Mouse (Mus musculus): Measurements from ENCODE around the gene Atp6v0c. TPM values are rescaled to one million over a fixed set of nuclear protein-coding genes. Genes with fewer than 3 reads are reported as not detected.
"Not testable (repeated sequence)": the region's sequence is repeated elsewhere in the genome, so short reads cannot be mapped to it uniquely, and the experiment has no call there.

The Atp6v0c gene
- polyA plus RNA-seq, 1 experiment from 2014 or later, result 574 TPM

DNA sequence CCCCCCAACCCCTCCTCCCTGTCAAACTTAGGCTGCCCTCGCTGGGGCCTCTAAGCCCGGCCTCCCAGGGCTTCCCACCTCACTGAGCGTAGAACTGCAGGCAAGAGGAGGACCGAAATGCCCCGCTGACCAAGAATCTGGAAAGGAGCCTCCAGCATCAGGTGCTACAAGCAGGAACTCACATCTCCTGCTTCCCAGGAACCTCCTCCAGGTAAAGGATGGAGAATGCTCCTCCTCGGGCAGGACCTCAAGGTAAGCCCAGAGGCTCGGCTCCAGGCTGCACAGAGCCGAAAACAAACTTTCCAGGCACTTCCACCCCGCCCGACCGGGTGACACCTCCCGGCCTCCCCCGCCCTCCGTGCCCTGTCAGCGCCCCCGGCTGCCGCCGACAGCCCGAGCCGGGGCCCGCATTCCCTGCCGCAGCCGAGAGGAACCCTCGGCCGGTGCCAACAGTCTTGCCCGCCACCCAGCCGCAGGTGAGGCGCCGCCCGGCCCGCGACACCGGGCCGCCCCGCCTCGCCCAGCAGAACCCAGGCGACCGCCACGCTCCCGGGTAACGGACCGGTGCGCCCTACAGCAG, 28.6 kb downstream of the Atp6v0c start:
- Histone ChIP-seq H3K4me1 (ENCODE audit: control insufficient read depth, insufficient read depth, low read length) (peaks cover 6% of the 10 kb centered on the region; the same call in 1 of the 2 replicates), H3K9me3 (ENCODE audit: control insufficient read depth, low read length) (no peaks in the 10 kb centered on the region), H3K36me3 (ENCODE audit: control insufficient read depth, insufficient read depth, low read length) (no peaks in the 10 kb centered on the region), H3K9ac (ENCODE audit: low read length) (peak overlapping the region; percentile 91), H3K4me3 (ENCODE audit: low read depth, low read length) (peak overlapping the region; percentile 98), H3K4me2 (ENCODE audit: low read depth) (peak overlapping the region; percentile 97), H3K27me3 (ENCODE audit: control insufficient read depth, insufficient read depth, low read length) (no peaks in the 10 kb centered on the region), H3K27ac (ENCODE audit: low read depth, low read length) (peak overlapping the region; percentile 79)
- under 1% methylated on average over 41 of the region's 43 CpGs for WGBS
- ATAC-seq (ENCODE audit: insufficient read depth, low FRiP score, low TSS enrichment) (no peak; the same call in none of the 2 replicates), DNase-seq (ENCODE audit: low spot score) (peak; percentile 14)

- Histone ChIP-seq H3K9ac (ENCODE audit: low read length) (no peak overlapping the region), H3K36me3 (ENCODE audit: control insufficient read depth, insufficient read depth, low read length) (no peaks in the 10 kb centered on the region), H3K9me3 (ENCODE audit: control insufficient read depth, low read length) (no peaks in the 10 kb centered on the region), H3K27ac (ENCODE audit: low read depth, low read length) (no peak overlapping the region), H3K4me3 (ENCODE audit: low read depth, low read length) (peak overlapping the region; percentile 98; the same call in 1 of the 2 replicates), H3K4me1 (ENCODE audit: control insufficient read depth, insufficient read depth, low read length) (peaks cover 6% of the 10 kb centered on the region; the same call in 1 of the 2 replicates), H3K27me3 (ENCODE audit: control insufficient read depth, insufficient read depth, low read length) (no peaks in the 10 kb centered on the region), H3K4me2 (ENCODE audit: low read depth) (peak overlapping the region; percentile 97; the same call in 1 of the 2 replicates)
- 94% methylated on average over 4 of the region's 4 CpGs for WGBS
- DNase-seq (ENCODE audit: low spot score) (no peak), ATAC-seq (ENCODE audit: insufficient read depth, low FRiP score, low TSS enrichment) (no peak)
Observed at GRCm38 (mm10) chr17:24139968-24140367, 29.5 kb downstream of the Atp6v0c start.

DNA sequence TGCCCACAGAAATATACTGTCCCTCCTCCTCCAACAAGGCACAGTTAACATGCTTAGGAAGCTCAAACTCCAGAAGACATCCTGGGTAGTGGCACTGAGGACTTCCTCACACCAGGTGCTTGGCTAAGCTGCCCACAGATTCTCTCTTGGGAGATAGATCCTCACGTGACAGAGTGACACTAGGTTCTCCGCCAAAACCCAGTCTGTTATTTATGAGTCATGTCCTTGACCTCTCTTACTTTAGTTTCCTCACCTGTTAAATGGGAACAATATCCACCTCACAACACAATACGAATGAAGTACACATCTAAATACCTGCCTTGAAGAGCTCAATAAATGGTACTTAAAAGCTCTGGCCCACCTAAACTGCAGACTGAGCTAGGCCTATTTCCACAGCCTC, 30.2 kb downstream of the Atp6v0c start:
- Histone ChIP-seq H3K4me1 (ENCODE audit: control insufficient read depth, insufficient read depth, low read length) (peaks cover 6% of the 10 kb centered on the region; the same call in 1 of the 2 replicates), H3K4me2 (ENCODE audit: low read depth) (no peak overlapping the region), H3K27ac (ENCODE audit: low read depth, low read length) (no peak overlapping the region), H3K9me3 (ENCODE audit: control insufficient read depth, low read length) (no peaks in the 10 kb centered on the region), H3K36me3 (ENCODE audit: control insufficient read depth, insufficient read depth, low read length) (no peaks in the 10 kb centered on the region), H3K9ac (ENCODE audit: low read length) (no peak overlapping the region), H3K27me3 (ENCODE audit: control insufficient read depth, insufficient read depth, low read length) (no peaks in the 10 kb centered on the region), H3K4me3 (ENCODE audit: low read depth, low read length) (no peak overlapping the region)
- 87% methylated on average over 3 of the region's 3 CpGs for WGBS
- ATAC-seq (ENCODE audit: insufficient read depth, low FRiP score, low TSS enrichment) (no peak), DNase-seq (ENCODE audit: low spot score) (no peak)

GRCm38 (mm10) chr17:24137226-24137880, 32.1 kb downstream of the Atp6v0c start:
- Histone ChIP-seq H3K27me3 (ENCODE audit: control insufficient read depth, insufficient read depth, low read length) (no peaks in the 10 kb centered on the region), H3K4me3 (ENCODE audit: low read depth, low read length) (no peak overlapping the region), H3K9me3 (ENCODE audit: control insufficient read depth, low read length) (no peaks in the 10 kb centered on the region), H3K27ac (ENCODE audit: low read depth, low read length) (no peak overlapping the region), H3K36me3 (ENCODE audit: control insufficient read depth, insufficient read depth, low read length) (no peaks in the 10 kb centered on the region), H3K9ac (ENCODE audit: low read length) (no peak overlapping the region), H3K4me1 (ENCODE audit: control insufficient read depth, insufficient read depth, low read length) (peaks cover 6% of the 10 kb centered on the region; the same call in 1 of the 2 replicates), H3K4me2 (ENCODE audit: low read depth) (no peak overlapping the region)
- WGBS, result 88% methylated on average over 2 of the region's 2 CpGs
- ATAC-seq (ENCODE audit: insufficient read depth, low FRiP score, low TSS enrichment), result no peak
- DNase-seq (ENCODE audit: low spot score), result no peak

DNA sequence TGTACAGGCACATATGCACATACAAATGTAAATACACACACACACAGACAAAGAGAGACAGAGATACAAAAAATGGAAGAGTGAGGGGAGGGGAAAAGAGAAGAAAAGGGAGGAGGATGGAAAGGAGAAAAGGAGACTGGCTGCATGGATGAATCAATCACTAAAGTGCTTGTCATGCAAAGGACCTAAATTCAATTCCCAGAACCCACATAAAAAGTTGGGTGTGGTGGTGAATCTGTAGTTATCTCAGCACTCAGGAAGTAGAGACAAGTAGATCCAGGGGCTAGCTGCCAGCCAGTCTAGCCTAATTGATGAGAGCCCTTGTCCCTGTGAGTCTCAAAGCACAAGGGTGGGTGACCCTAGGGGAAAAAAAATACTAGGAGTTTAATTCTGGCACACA, 35.4 kb downstream of the Atp6v0c start:
- Histone ChIP-seq H3K4me2 (ENCODE audit: low read depth) (no peak overlapping the region), H3K27ac (ENCODE audit: low read depth, low read length) (no peak overlapping the region), H3K4me3 (ENCODE audit: low read depth, low read length) (no peak overlapping the region), H3K9ac (ENCODE audit: low read length) (no peak overlapping the region), H3K4me1 (ENCODE audit: control insufficient read depth, insufficient read depth, low read length) (no peaks in the 10 kb centered on the region), H3K36me3 (ENCODE audit: control insufficient read depth, insufficient read depth, low read length) (no peaks in the 10 kb centered on the region), H3K27me3 (ENCODE audit: control insufficient read depth, insufficient read depth, low read length) (no peaks in the 10 kb centered on the region), H3K9me3 (ENCODE audit: control insufficient read depth, low read length) (no peaks in the 10 kb centered on the region)
- DNase-seq (ENCODE audit: low spot score) (no peak), ATAC-seq (ENCODE audit: insufficient read depth, low FRiP score, low TSS enrichment) (no peak)

GRCm38 (mm10) chr17:24132919-24133318, 36.6 kb downstream of the Atp6v0c start:
- H3K9me3 ChIP-seq (ENCODE audit: control insufficient read depth, low read length); H3K4me3 ChIP-seq (ENCODE audit: low read depth, low read length); H3K27me3 ChIP-seq (ENCODE audit: control insufficient read depth, insufficient read depth, low read length); H3K36me3 ChIP-seq (ENCODE audit: control insufficient read depth, insufficient read depth, low read length); H3K4me1 ChIP-seq (ENCODE audit: control insufficient read depth, insufficient read depth, low read length); H3K4me2 ChIP-seq (ENCODE audit: low read depth); H3K9ac ChIP-seq (ENCODE audit: low read length); DNase-seq (ENCODE audit: low spot score); H3K27ac ChIP-seq (ENCODE audit: low read depth, low read length); ATAC-seq (ENCODE audit: insufficient read depth, low FRiP score, low TSS enrichment): not testable (repeated sequence)
- WGBS, result 84% methylated on average over 4 of the region's 4 CpGs

DNA sequence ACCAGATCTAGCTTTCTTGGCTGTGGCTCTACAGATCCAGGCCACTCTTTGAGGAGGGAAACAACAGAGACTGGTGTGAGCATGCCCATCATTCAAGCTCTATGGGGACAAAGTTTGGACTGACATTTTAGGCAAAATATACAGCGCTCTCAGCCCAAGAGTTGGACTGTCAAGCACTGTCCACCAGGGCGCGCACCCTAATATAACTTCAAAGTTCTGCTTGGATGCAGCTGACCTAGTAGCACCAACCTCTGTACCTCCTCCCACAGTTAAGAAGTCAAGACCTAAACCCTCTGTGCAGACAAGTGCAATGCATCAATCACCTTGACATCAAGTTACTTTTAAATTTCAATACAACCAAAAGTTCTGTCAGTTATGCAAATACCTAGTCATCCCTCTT, 37.9 kb downstream of the Atp6v0c start:
- no peak overlapping the region for H3K4me2 ChIP-seq (ENCODE audit: low read depth)
- DNase-seq (ENCODE audit: low spot score), result no peak
- no peaks in the 10 kb centered on the region for H3K36me3 ChIP-seq (ENCODE audit: control insufficient read depth, insufficient read depth, low read length)
- 93% methylated on average over 3 of the region's 3 CpGs for WGBS
- no peak overlapping the region for H3K27ac ChIP-seq (ENCODE audit: low read depth, low read length)
- ATAC-seq (ENCODE audit: insufficient read depth, low FRiP score, low TSS enrichment), result no peak
- H3K27me3 ChIP-seq (ENCODE audit: control insufficient read depth, insufficient read depth, low read length), result no peaks in the 10 kb centered on the region
- H3K4me1 ChIP-seq (ENCODE audit: control insufficient read depth, insufficient read depth, low read length), result no peaks in the 10 kb centered on the region
- H3K9ac ChIP-seq (ENCODE audit: low read length), result no peak overlapping the region
- H3K4me3 ChIP-seq (ENCODE audit: low read depth, low read length), result no peak overlapping the region
- H3K9me3 ChIP-seq (ENCODE audit: control insufficient read depth, low read length), result no peaks in the 10 kb centered on the region

DNA sequence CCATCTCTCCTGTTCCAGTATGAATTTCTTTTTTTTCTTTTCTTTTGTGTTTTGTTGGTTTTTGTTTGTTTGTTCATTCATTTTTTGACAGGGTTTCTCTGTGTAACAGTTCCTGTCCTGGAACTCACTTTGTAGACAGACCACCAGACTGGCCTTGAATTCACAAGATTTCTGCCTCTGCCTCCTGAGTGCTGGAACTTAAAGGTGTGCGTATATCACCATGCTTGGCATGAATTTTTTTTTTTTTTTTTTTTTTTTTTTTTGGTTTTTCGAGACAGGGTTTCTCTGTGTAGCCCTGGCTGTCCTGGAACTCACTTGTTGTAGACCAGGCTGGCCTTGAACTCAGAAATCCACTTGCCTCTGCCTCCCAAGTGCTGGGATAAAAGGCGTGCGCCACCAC, 40.3 kb downstream of the Atp6v0c start:
- not testable (repeated sequence) for H3K27me3 ChIP-seq (ENCODE audit: control insufficient read depth, insufficient read depth, low read length); ATAC-seq (ENCODE audit: insufficient read depth, low FRiP score, low TSS enrichment); H3K4me1 ChIP-seq (ENCODE audit: control insufficient read depth, insufficient read depth, low read length); H3K9ac ChIP-seq (ENCODE audit: low read length); H3K9me3 ChIP-seq (ENCODE audit: control insufficient read depth, low read length); H3K4me2 ChIP-seq (ENCODE audit: low read depth); H3K4me3 ChIP-seq (ENCODE audit: low read depth, low read length); DNase-seq (ENCODE audit: low spot score); H3K36me3 ChIP-seq (ENCODE audit: control insufficient read depth, insufficient read depth, low read length); H3K27ac ChIP-seq (ENCODE audit: low read depth, low read length)
- WGBS, result 96% methylated on average over 4 of the region's 4 CpGs

- Histone ChIP-seq H3K9ac (ENCODE audit: low read length) (no peak overlapping the region), H3K36me3 (ENCODE audit: control insufficient read depth, insufficient read depth, low read length) (no peaks in the 10 kb centered on the region), H3K4me3 (ENCODE audit: low read depth, low read length) (no peak overlapping the region), H3K27me3 (ENCODE audit: control insufficient read depth, insufficient read depth, low read length) (no peaks in the 10 kb centered on the region), H3K4me2 (ENCODE audit: low read depth) (no peak overlapping the region), H3K9me3 (ENCODE audit: control insufficient read depth, low read length) (no peaks in the 10 kb centered on the region), H3K27ac (ENCODE audit: low read depth, low read length) (no peak overlapping the region), H3K4me1 (ENCODE audit: control insufficient read depth, insufficient read depth, low read length) (no peaks in the 10 kb centered on the region)
- 86% methylated on average over 1 of the region's 1 CpGs for WGBS
- DNase-seq (ENCODE audit: low spot score) (no peak), ATAC-seq (ENCODE audit: insufficient read depth, low FRiP score, low TSS enrichment) (no peak)
Observed at GRCm38 (mm10) chr17:24127592-24127991, 41.9 kb downstream of the Atp6v0c start.

Data from neural tube, embryonic 11.5 days (tissue).